Mouse (Mus musculus) left cerebral cortex, adult 2 months (tissue): ENCODE data around the gene Hmcn1. TPM values are rescaled to one million over a fixed set of nuclear protein-coding genes. Genes with fewer than 3 reads are reported as not detected.

ENCODE experiments used
- DNase-seq, 2 experiments: peaks; one replicate each; pipeline ENCODE4 v3.0.0; 2021 to 2022; ENCODE audit warnings: low spot score in 2 of 2, mixed read lengths in 1 of 2; ENCODE audit errors: extremely low spot score in 1 of 2
- H3K27ac ChIP-seq: fragments of 200-600 bp; 2 replicates; pipeline ENCODE4 v1.8.1; 2022
- H3K4me3 ChIP-seq: fragments of 200-600 bp; 2 replicates; pipeline ENCODE4 v1.8.1; 2022
- CTCF ChIP-seq: fragments of 200-600 bp; IDR thresholded peaks from 2 replicates; pipeline ENCODE4 v1.8.1; 2022; ENCODE audit warnings: antibody characterized with exemption, mild to moderate bottlenecking, moderate library complexity
- intact Hi-C: fragments of 180-260 bp; cut with DNase I; formaldehyde crosslinking; loops from one replicate; pipeline ENCODE4 v1.15.1; 2025
- total RNA-seq, 2 experiments: library from RNA; stranded (reverse); gene quantifications; 2 replicates each; pipeline ENCODE4 v1.2.3; 2021

Hmcn1 gene
- total RNA-seq, 2 experiments from 2014 or later = 1.6 to 3.5 TPM

- H3K4me3 ChIP-seq = no peak overlapping the region
- intact Hi-C loops = no loop called here
- H3K27ac ChIP-seq = no peak overlapping the region
- no peak for TF ChIP-seq CTCF
- DNase-seq = no peak
Observed at GRCm38 (mm10) chr1:150759476-150760079, 233.7 kb downstream of the Hmcn1 start.

- TF ChIP-seq CTCF = no peak
- no peak overlapping the region for H3K27ac ChIP-seq
- intact Hi-C loops = no loop called here
- no peak overlapping the region for H3K4me3 ChIP-seq
- no peak for DNase-seq
Observed at GRCm38 (mm10) chr1:150753920-150754319, 239.3 kb downstream of the Hmcn1 start.

DNA sequence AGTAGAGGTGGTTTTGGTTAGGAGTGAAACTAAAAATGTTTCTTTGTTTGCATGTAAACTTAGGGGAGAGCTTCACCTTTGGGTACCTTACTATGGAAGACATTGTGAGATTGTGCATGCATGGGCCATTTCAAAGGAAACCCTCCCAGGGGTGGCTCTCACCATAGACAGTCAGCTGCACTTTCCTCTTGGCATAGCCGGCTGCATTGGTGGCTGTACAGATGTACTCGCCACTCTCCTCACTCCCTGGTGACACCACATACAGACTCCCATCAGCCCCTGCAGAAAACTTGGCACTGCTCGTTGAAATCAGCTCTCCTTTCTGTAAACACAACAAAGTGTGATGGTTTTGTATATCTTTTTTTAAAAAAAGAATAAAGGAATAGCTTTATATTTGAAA is 244.5 kb downstream of the Hmcn1 start:
- intact Hi-C loops = no loop called here
- DNase-seq = no peak
- Histone ChIP-seq H3K27ac (no peak overlapping the region), H3K4me3 (no peak overlapping the region)
- no peak for TF ChIP-seq CTCF

- DNase-seq = no peak
- TF ChIP-seq CTCF = no peak
- no peak overlapping the region for H3K27ac ChIP-seq
- no peak overlapping the region for H3K4me3 ChIP-seq
- intact Hi-C loops = no loop called here
Observed at GRCm38 (mm10) chr1:150747771-150748170, 245.5 kb downstream of the Hmcn1 start.

DNA sequence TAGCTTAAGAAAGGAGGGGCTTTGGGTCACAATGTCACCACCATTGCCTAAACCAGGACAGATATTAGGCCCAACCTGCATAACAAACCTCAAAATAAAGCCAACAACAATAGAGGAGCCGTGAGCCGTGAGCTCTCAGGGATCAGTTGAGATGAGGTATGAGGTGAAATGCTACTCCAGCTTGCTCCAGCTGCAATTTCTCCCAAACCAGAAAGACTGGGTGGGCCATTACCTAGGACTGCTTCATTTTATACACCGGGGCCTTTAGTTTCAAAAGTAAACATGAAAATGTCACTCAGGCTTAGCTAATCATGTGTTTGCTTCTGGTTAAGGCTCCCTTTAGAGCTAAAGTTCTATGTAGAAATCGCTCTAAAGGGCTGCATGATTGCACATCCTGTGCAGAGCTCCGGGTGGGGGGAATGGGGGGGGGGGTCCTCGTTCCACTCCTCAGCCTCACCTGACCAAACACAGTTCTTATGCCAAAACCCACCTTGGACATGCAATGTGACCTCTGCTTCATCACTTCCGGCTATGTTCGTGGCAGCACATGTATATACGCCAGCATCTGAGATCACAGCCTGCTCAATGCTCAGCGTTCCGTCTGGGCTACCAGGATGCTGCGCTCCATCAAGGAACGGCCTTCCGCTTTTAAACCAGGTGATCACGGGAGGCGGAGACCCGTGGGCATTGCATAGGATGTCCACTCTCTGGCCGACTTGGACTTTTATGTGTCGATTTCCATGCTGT is 250.0 kb downstream of the Hmcn1 start:
- H3K4me3 ChIP-seq = no peak overlapping the region
- no peak overlapping the region for H3K27ac ChIP-seq
- TF ChIP-seq CTCF = no peak
- no peak for DNase-seq
- intact Hi-C loops = no loop called here

DNA sequence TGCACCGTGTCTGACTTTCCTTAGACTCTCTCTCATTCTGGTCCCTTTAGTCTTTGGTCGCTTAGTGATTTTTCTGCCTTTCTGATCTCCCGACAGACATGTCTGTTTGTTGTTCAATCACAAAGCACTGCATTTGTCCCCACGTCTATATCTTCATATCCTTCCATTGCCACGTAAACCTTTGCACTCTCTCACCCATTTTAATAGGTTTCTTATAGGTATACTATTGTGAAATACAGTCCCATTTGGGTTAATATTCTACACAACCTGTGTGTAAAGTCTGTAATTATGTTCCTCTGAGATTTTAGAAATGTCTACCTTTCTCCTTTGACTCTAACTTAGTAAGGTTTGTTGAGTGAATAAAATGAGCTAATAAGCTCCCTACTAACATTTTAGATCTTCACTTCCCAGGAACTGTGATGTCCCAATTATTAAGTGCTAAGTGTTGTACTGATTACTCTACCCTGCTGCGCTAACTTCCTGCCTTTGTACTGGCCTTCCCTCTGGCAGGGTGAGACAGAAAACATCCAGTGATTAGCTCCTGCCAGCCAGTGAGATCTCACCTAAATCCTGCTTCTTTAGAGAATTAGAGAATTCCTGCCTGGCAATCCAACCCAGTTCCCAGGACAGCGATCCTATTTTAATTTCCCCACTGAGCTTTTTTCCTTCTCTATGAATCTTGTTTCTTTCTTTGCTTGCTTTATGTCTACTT is 250.7 kb downstream of the Hmcn1 start:
- Histone ChIP-seq H3K27ac (no peak overlapping the region), H3K4me3 (no peak overlapping the region)
- intact Hi-C loops = no loop called here
- TF ChIP-seq CTCF = no peak
- DNase-seq = no peak

DNA sequence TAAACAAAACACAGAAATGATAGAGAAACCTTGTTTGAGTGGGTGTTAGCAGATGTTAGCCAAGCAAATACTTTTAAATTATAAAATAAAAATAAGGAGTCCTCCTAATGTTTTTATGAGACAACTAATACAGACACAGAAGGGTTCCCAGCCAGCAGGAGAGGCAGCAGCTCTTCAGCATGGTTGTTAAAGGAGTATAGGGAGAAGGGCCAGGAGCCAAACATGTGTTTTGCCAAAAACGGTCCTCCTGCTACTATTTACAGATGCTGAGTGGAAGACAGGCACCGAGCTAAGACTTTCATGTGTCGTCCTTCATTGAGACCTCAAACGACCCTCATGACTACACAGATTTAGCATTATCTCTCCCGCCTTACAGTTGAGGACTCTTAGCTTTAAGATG is 281.8 kb downstream of the Hmcn1 start:
- Histone ChIP-seq H3K4me3 (no peak overlapping the region), H3K27ac (no peak overlapping the region)
- intact Hi-C loops = no loop called here
- no peak for DNase-seq
- no peak for TF ChIP-seq CTCF

DNA sequence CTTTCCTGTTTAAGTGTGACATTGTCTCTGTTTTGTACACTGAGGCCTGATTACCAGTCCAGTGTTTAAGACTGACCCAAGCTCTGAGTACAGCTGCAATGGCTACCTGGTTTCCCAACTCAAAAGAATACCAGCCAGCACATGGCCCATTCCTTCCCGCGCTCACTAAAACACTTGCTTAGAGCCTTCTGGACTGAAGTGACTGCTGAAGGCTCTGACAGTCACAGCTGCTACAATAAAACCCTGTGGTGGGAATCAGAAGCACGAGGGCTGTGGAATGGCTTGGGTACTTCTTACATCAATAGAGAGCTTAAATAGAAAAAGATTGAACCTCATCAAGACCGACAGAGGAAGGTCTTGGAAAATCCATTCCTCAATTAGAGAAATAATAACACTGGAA is 286.7 kb downstream of the Hmcn1 start:
- intact Hi-C loops = no loop called here
- DNase-seq = no peak
- TF ChIP-seq CTCF = no peak
- Histone ChIP-seq H3K4me3 (no peak overlapping the region), H3K27ac (no peak overlapping the region)

- no peak for TF ChIP-seq CTCF
- H3K27ac ChIP-seq = no peak overlapping the region
- intact Hi-C loops = no loop called here
- H3K4me3 ChIP-seq = no peak overlapping the region
- no peak for DNase-seq
Observed at GRCm38 (mm10) chr1:150697749-150698148, 295.5 kb downstream of the Hmcn1 start.

DNA sequence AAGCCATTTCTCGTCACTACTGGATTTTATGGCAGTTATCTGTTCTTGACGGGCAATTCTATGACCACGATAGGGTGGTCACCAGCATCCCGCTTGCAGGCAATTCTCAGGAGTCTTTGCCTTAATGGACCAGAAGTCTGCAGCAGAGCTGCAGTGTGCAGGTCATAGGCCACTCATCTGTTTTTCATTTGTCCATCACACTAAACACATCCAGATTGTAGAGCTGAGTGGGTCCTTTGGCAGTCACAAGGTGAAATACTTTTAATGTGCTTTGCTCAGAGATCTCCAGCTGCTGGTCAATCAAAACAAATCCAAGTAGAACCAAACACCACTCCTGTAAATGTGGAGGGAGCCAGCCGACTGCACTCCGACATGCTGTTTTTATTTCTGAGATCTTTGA is 311.2 kb downstream of the Hmcn1 start:
- DNase-seq = no peak
- TF ChIP-seq CTCF = no peak
- H3K4me3 ChIP-seq = no peak overlapping the region
- H3K27ac ChIP-seq = no peak overlapping the region
- intact Hi-C loops = no loop called here

GRCm38 (mm10) chr1:150681433-150681832 is 311.8 kb downstream of the Hmcn1 start:
- H3K27ac ChIP-seq = no peak overlapping the region
- DNase-seq = no peak
- TF ChIP-seq CTCF = no peak
- intact Hi-C loops = no loop called here
- H3K4me3 ChIP-seq = peak overlapping the region; percentile 28

GRCm38 (mm10) chr1:150681006-150681405 is 312.2 kb downstream of the Hmcn1 start:
- Histone ChIP-seq H3K27ac (no peak overlapping the region), H3K4me3 (peak overlapping the region; percentile 28)
- intact Hi-C loops = no loop called here
- DNase-seq = peak; percentile 8 to 11
- TF ChIP-seq CTCF = no peak
